Mouse (Mus musculus): ENCODE measurements around the gene Rab1b.
"Not testable (repeated sequence)": the region's sequence is repeated elsewhere in the genome, so short reads cannot be mapped to it uniquely, and the experiment has no call there.

DNA sequence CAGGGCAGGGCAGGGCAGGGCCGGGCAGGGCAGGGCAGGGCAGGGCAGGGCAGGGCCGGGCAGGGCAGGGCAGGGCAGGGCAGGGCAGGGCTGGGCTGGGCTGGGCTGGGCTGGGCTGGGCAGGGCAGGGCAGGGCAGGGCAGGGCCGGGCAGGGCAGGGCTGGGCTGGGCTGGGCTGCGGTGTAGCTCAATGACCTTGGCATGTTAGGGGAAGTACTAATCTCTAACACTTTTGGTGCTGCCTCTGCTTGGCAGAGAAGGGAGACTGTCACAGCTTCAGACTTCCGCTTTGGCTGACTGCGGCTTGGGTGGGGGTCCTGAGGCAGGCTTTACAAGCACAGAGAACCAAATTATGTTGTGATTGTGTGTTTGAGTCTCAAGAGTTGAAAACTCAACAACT lies 42.2 kb upstream of the Rab1b start:
- not testable (repeated sequence) for TF ChIP-seq CTCF (IDR thresholded peaks at IDR 0.05; ENCODE audit: borderline replicate concordance, control insufficient read depth, extremely low read depth, insufficient read depth, low read length, poor library complexity); POLR2A (IDR thresholded peaks at IDR 0.05; ENCODE audit: control insufficient read depth, extremely low read depth, insufficient read depth, low read length, poor library complexity)
